Mouse (Mus musculus) heart, embryonic 13.5 days (tissue): ENCODE measurements around the gene 1700001C19Rik. TPM values are rescaled to one million over a fixed set of nuclear protein-coding genes. Genes with fewer than 3 reads are reported as not detected.

Experiments
- ATAC-seq: fragments of 200-750 bp; cut with Nextera tagmentation; 2 replicates; pipeline ENCODE4 v1.8.0; 2017; ENCODE audit warnings: moderate TSS enrichment; ENCODE audit not compliant: insufficient number of reproducible peaks, low FRiP score, low TSS enrichment; ENCODE audit errors: extremely low read depth
- H3K27ac ChIP-seq: fragments of 300-500 bp; sonication (generic); replicated peaks from 2 replicates; pipeline ENCODE4 v1.5.1; 2015; ENCODE audit warnings: moderate library complexity, mild to moderate bottlenecking, inconsistent platforms
- H3K27me3 ChIP-seq: fragments of 300-500 bp; sonication (generic); replicated peaks from 2 replicates; pipeline ENCODE4 v1.6.1; 2015; ENCODE audit warnings: mild to moderate bottlenecking, inconsistent platforms
- H3K36me3 ChIP-seq: fragments of 300-500 bp; sonication (generic); 2 replicates; pipeline ENCODE4 v1.6.1; 2015; ENCODE audit warnings: mild to moderate bottlenecking, inconsistent platforms
- H3K4me1 ChIP-seq: fragments of 300-500 bp; sonication (generic); 2 replicates; pipeline ENCODE4 v1.6.1; 2015; ENCODE audit warnings: inconsistent platforms
- H3K4me2 ChIP-seq: fragments of 300-500 bp; sonication (generic); 2 replicates; pipeline ENCODE4 v1.6.1; 2015; ENCODE audit warnings: inconsistent platforms, mild to moderate bottlenecking, moderate library complexity
- H3K4me3 ChIP-seq: fragments of 300-500 bp; sonication (generic); 2 replicates; pipeline ENCODE4 v1.5.1; 2015; ENCODE audit warnings: moderate library complexity, mild to moderate bottlenecking, inconsistent platforms
- H3K9ac ChIP-seq: fragments of 300-500 bp; sonication (generic); 2 replicates; pipeline ENCODE4 v1.6.1; 2015; ENCODE audit warnings: inconsistent platforms, mild to moderate bottlenecking, moderate library complexity
- H3K9me3 ChIP-seq: fragments of 300-500 bp; sonication (generic); 2 replicates; pipeline ENCODE4 v1.6.1; 2016; ENCODE audit warnings: inconsistent platforms
- WGBS: fragments of 180-500 bp; shearing (Covaris S2); methylation state at CpG from one replicate; pipeline ENCODE4 v1.1.7; 2015; ENCODE audit warnings: mixed read lengths; 5-methylcytosine and 5-hydroxymethylcytosine counted together
- polyA plus RNA-seq: library from polyadenylated mRNA; unstranded; fragments of >200 nt; fragmentation: Nextera tagmentation; extraction: Ambion mirVana; gene quantifications from 2 replicates; pipeline ENCODE4 v1.2.1, GENCODE M21; 2015

Gene 1700001C19Rik
- 0.66 and 0.99 TPM in 2 replicates for polyA plus RNA-seq

GRCm38 (mm10) chr17:47436907-47437547 is at the start of gene 1700001C19Rik:
1700001C19Rik (minus strand) TSS chr17:47437376.
- peaks cover 62% of the 10 kb centered on the region for H3K4me1 ChIP-seq
- H3K4me2 ChIP-seq = peak within 1 kb of the TSS; percentile 99
- peak within 1 kb of the TSS; percentile 87 for H3K9ac ChIP-seq
- peaks cover 19% of the 10 kb centered on the region for H3K27me3 ChIP-seq
- no peaks in the 10 kb centered on the region for H3K36me3 ChIP-seq
- peak within 1 kb of the TSS; percentile 67 for H3K4me3 ChIP-seq
- H3K9me3 ChIP-seq = no peaks in the 10 kb centered on the region
- 0 out of 2 replicates have a peak within 1 kb of the TSS, but pooled peaks have one; percentile 21 for H3K27ac ChIP-seq
- 5% methylated on average over 24 of the region's 25 CpGs for WGBS
- no peak for ATAC-seq

GRCm38 (mm10) chr17:47485791-47486190 is 48.6 kb upstream of the 1700001C19Rik start:
- 0 out of 2 replicates have a peak overlapping the region, but pooled peaks have one; percentile 10 for H3K9ac ChIP-seq
- H3K27me3 ChIP-seq = no peaks in the 10 kb centered on the region
- no peak overlapping the region for H3K4me3 ChIP-seq
- no peak overlapping the region for H3K4me2 ChIP-seq
- no peak for ATAC-seq
- H3K27ac ChIP-seq = peak overlapping the region; percentile 80
- H3K36me3 ChIP-seq = peaks cover 35% of the 10 kb centered on the region
- 62% methylated on average over 3 of the region's 3 CpGs for WGBS
- peaks cover 25% of the 10 kb centered on the region for H3K4me1 ChIP-seq
- no peaks in the 10 kb centered on the region for H3K9me3 ChIP-seq

- no peaks in the 10 kb centered on the region for H3K9me3 ChIP-seq
- H3K4me2 ChIP-seq = no peak overlapping the region
- H3K36me3 ChIP-seq = peaks cover 27% of the 10 kb centered on the region
- WGBS = 8% methylated on average over 3 of the region's 3 CpGs
- no peak overlapping the region for H3K4me3 ChIP-seq
- H3K4me1 ChIP-seq = peaks cover 25% of the 10 kb centered on the region
- ATAC-seq = no peak
- H3K9ac ChIP-seq = peak overlapping the region; percentile 24; the same call in 1 of the 2 replicates
- H3K27ac ChIP-seq = peak overlapping the region; percentile 80
- H3K27me3 ChIP-seq = no peaks in the 10 kb centered on the region
Observed at GRCm38 (mm10) chr17:47484993-47485392, 47.8 kb upstream of the 1700001C19Rik start.

- H3K4me3 ChIP-seq = no peak overlapping the region
- ATAC-seq = peak; percentile 18; the same call in 1 of the 2 replicates
- H3K9me3 ChIP-seq = no peaks in the 10 kb centered on the region
- no peak overlapping the region for H3K4me2 ChIP-seq
- peaks cover 21% of the 10 kb centered on the region for H3K36me3 ChIP-seq
- peaks cover 30% of the 10 kb centered on the region for H3K4me1 ChIP-seq
- H3K27ac ChIP-seq = peak overlapping the region; percentile 80
- peak overlapping the region; percentile 24 for H3K9ac ChIP-seq
- H3K27me3 ChIP-seq = no peaks in the 10 kb centered on the region
- 57% methylated on average over 1 of the region's 1 CpGs for WGBS
Observed at GRCm38 (mm10) chr17:47484241-47484921, 47.2 kb upstream of the 1700001C19Rik start.

GRCm38 (mm10) chr17:47482401-47482800 is 45.2 kb upstream of the 1700001C19Rik start:
- H3K4me1 ChIP-seq = peaks cover 30% of the 10 kb centered on the region
- no peak overlapping the region for H3K4me3 ChIP-seq
- H3K36me3 ChIP-seq = peaks cover 2% of the 10 kb centered on the region
- H3K9me3 ChIP-seq = no peaks in the 10 kb centered on the region
- no peaks in the 10 kb centered on the region for H3K27me3 ChIP-seq
- H3K27ac ChIP-seq = no peak overlapping the region
- no peak overlapping the region for H3K4me2 ChIP-seq
- H3K9ac ChIP-seq = no peak overlapping the region
- no peak for ATAC-seq
- 42% methylated on average over 2 of the region's 2 CpGs for WGBS

- H3K9me3 ChIP-seq = no peaks in the 10 kb centered on the region
- no peaks in the 10 kb centered on the region for H3K36me3 ChIP-seq
- 26% methylated on average over 3 of the region's 3 CpGs for WGBS
- H3K27me3 ChIP-seq = no peaks in the 10 kb centered on the region
- no peak overlapping the region for H3K4me3 ChIP-seq
- peaks cover 17% of the 10 kb centered on the region for H3K4me1 ChIP-seq
- peak overlapping the region; percentile 20 for H3K27ac ChIP-seq
- no peak overlapping the region for H3K9ac ChIP-seq
- no peak for ATAC-seq
- no peak overlapping the region for H3K4me2 ChIP-seq
Observed at GRCm38 (mm10) chr17:47479887-47480286, 42.7 kb upstream of the 1700001C19Rik start.

- no peaks in the 10 kb centered on the region for H3K36me3 ChIP-seq
- no peak for ATAC-seq
Observed at GRCm38 (mm10) chr17:47475714-47476113, 38.5 kb upstream of the 1700001C19Rik start.

GRCm38 (mm10) chr17:47475181-47475580 is 38.0 kb upstream of the 1700001C19Rik start:
- Histone ChIP-seq H3K9ac (no peak overlapping the region), H3K27ac (no peak overlapping the region), H3K9me3 (no peaks in the 10 kb centered on the region), H3K4me1 (peaks cover 25% of the 10 kb centered on the region), H3K36me3 (no peaks in the 10 kb centered on the region), H3K4me2 (no peak overlapping the region), H3K27me3 (no peaks in the 10 kb centered on the region), H3K4me3 (no peak overlapping the region)
- ATAC-seq = no peak
- WGBS = 83% methylated on average over 4 of the region's 4 CpGs

More at GRCm38 (mm10) chr17:47475714-47476113, 38.5 kb upstream of the 1700001C19Rik start:
- peaks cover 20% of the 10 kb centered on the region for H3K4me1 ChIP-seq
- H3K27me3 ChIP-seq = no peaks in the 10 kb centered on the region
- H3K4me2 ChIP-seq = no peak overlapping the region
- no peaks in the 10 kb centered on the region for H3K9me3 ChIP-seq
- WGBS = 55% methylated on average over 3 of the region's 3 CpGs
- no peak overlapping the region for H3K9ac ChIP-seq
- H3K4me3 ChIP-seq = no peak overlapping the region
- H3K27ac ChIP-seq = no peak overlapping the region

- peaks cover 5% of the 10 kb centered on the region for H3K27me3 ChIP-seq
- no peak overlapping the region for H3K27ac ChIP-seq
- no peak for ATAC-seq
- H3K4me1 ChIP-seq = peaks cover 22% of the 10 kb centered on the region
- H3K4me2 ChIP-seq = no peak overlapping the region
- H3K4me3 ChIP-seq = no peak overlapping the region
- no peaks in the 10 kb centered on the region for H3K36me3 ChIP-seq
- no peaks in the 10 kb centered on the region for H3K9me3 ChIP-seq
- 77% methylated on average over 4 of the region's 4 CpGs for WGBS
- H3K9ac ChIP-seq = no peak overlapping the region
Observed at GRCm38 (mm10) chr17:47474250-47474649, 37.1 kb upstream of the 1700001C19Rik start.

GRCm38 (mm10) chr17:47473434-47473974 is 36.3 kb upstream of the 1700001C19Rik start:
- H3K9ac ChIP-seq = no peak overlapping the region
- ATAC-seq = no peak
- 15% methylated on average over 8 of the region's 8 CpGs for WGBS
- no peak overlapping the region for H3K4me3 ChIP-seq
- peaks cover 12% of the 10 kb centered on the region for H3K27me3 ChIP-seq
- no peaks in the 10 kb centered on the region for H3K9me3 ChIP-seq
- H3K27ac ChIP-seq = no peak overlapping the region
- no peak overlapping the region for H3K4me2 ChIP-seq
- H3K36me3 ChIP-seq = no peaks in the 10 kb centered on the region
- H3K4me1 ChIP-seq = peaks cover 27% of the 10 kb centered on the region
